Mouse (Mus musculus): ENCODE measurements around the gene Bcl10.
A peak's percentile ranks its signal among the peaks of the same experiment; 100 is the strongest.
"Not testable (repeated sequence)": the region's sequence is repeated elsewhere in the genome, so short reads cannot be mapped to it uniquely, and the experiment has no call there.

Gene Bcl10

GRCm38 (mm10) chr3:145922019-145922854 is at the start of gene Bcl10:
Gene Bcl10 (plus strand): TSS chr3:145922804.
- DNase-seq (ENCODE audit: extremely low spot score, low spot score): no peak

- DNase-seq (ENCODE audit: extremely low spot score, low spot score): no peak
Observed at GRCm38 (mm10) chr3:145873271-145873670, 49.3 kb upstream of the Bcl10 start.

GRCm38 (mm10) chr3:145874126-145874525 is 48.5 kb upstream of the Bcl10 start:
- DNase-seq (ENCODE audit: extremely low spot score, low spot score): no peak

GRCm38 (mm10) chr3:145876120-145876519 is 46.5 kb upstream of the Bcl10 start:
- no peak for DNase-seq (ENCODE audit: extremely low spot score, low spot score)

- DNase-seq (ENCODE audit: extremely low spot score, low spot score): not testable (repeated sequence)
Observed at GRCm38 (mm10) chr3:145878867-145879266, 43.7 kb upstream of the Bcl10 start.

- DNase-seq (ENCODE audit: extremely low spot score, low spot score): no peak
Observed at GRCm38 (mm10) chr3:145880335-145880734, 42.3 kb upstream of the Bcl10 start.

GRCm38 (mm10) chr3:145882076-145882874 is 40.3 kb upstream of the Bcl10 start:
- DNase-seq (ENCODE audit: extremely low spot score, low spot score): no peak

- no peak for DNase-seq (ENCODE audit: extremely low spot score, low spot score)
Observed at GRCm38 (mm10) chr3:145883233-145883632, 39.4 kb upstream of the Bcl10 start.

GRCm38 (mm10) chr3:145885376-145885775 is 37.2 kb upstream of the Bcl10 start:
- no peak for DNase-seq (ENCODE audit: extremely low spot score, low spot score)

GRCm38 (mm10) chr3:145885851-145886464 is 36.6 kb upstream of the Bcl10 start:
- DNase-seq (ENCODE audit: extremely low spot score, low spot score): no peak

GRCm38 (mm10) chr3:145887430-145887971 is 35.1 kb upstream of the Bcl10 start:
- no peak for DNase-seq (ENCODE audit: extremely low spot score, low spot score)

- DNase-seq (ENCODE audit: extremely low spot score, low spot score): peak; percentile 36
Observed at GRCm38 (mm10) chr3:145890346-145891132, 32.1 kb upstream of the Bcl10 start.

GRCm38 (mm10) chr3:145892451-145892850 is 30.2 kb upstream of the Bcl10 start:
- no peak for DNase-seq (ENCODE audit: extremely low spot score, low spot score)

- no peak for DNase-seq (ENCODE audit: extremely low spot score, low spot score)
Observed at GRCm38 (mm10) chr3:145894131-145894530, 28.5 kb upstream of the Bcl10 start.

GRCm38 (mm10) chr3:145897749-145898148 is 24.9 kb upstream of the Bcl10 start:
- DNase-seq (ENCODE audit: extremely low spot score, low spot score): no peak

GRCm38 (mm10) chr3:145899832-145900231 is 22.8 kb upstream of the Bcl10 start:
- no peak for DNase-seq (ENCODE audit: extremely low spot score, low spot score)

- DNase-seq (ENCODE audit: extremely low spot score, low spot score): no peak
Observed at GRCm38 (mm10) chr3:145903530-145903929, 19.1 kb upstream of the Bcl10 start.

- peak; percentile 87 for DNase-seq (ENCODE audit: extremely low spot score, low spot score)
Observed at GRCm38 (mm10) chr3:145904850-145905776, 17.5 kb upstream of the Bcl10 start.

GRCm38 (mm10) chr3:145906582-145906981 is 16.0 kb upstream of the Bcl10 start:
- no peak for DNase-seq (ENCODE audit: extremely low spot score, low spot score)

GRCm38 (mm10) chr3:145912512-145912911 is 10.1 kb upstream of the Bcl10 start:
- no peak for DNase-seq (ENCODE audit: extremely low spot score, low spot score)
